ENCODE assay signal across 11 mouse cellular contexts in genomic region chr17:25911816-25912215, GRCm38 (mm10). TPM values are rescaled to one million over a fixed set of nuclear protein-coding genes. Genes with fewer than 3 reads are reported as not detected.
A peak's percentile ranks its signal among the peaks of the same experiment; 100 is the strongest.
DNase-seq lines count a peak whose midpoint lies in the region; ATAC-seq and TF ChIP-seq lines count a peak whose summit lies in the region.
"Had no signal": no experiment of that assay in that cellular context is flagged by ENCODE, and none has a peak within 500 bp of the region (broad histone marks: within the 10 kb centered on the region; RNA-seq: fewer than 3 reads in every experiment).

No protein-coding gene starts in this region.

- no peak for TF ChIP-seq POLR2A in lung, adult 2 months (IDR thresholded peaks at IDR 0.05; ENCODE audit: borderline replicate concordance, extremely low read depth, low read depth, low read length)

- ATAC-seq in frontal cortex, adult (ENCODE audit: low TSS enrichment), result no peak
- no peak for ATAC-seq in hindbrain, embryonic 14.5 days (ENCODE audit: low FRiP score)
- ATAC-seq: forebrain, embryonic 13.5 days had no signal

- WGBS in heart, embryonic 10.5 days, result 86% methylated on average over 4 of the region's 4 CpGs
- WGBS in lung, adult 2 months, result 68% methylated on average over 4 of the region's 4 CpGs
- WGBS in hindbrain, embryonic 14.5 days, result 96% methylated on average over 4 of the region's 4 CpGs

- H3K4me2 ChIP-seq in hindbrain, embryonic 14.5 days (replicated peaks), result no peak overlapping the region
- H3K4me2 ChIP-seq: forebrain, embryonic 13.5 days; hindbrain, embryonic 15.5 days; limb, embryonic 13.5 days had no signal

- no peak overlapping the region for H3K4me3 ChIP-seq in heart, embryonic 10.5 days
- H3K4me3 ChIP-seq in lung, adult 2 months (replicated peaks; ENCODE audit: extremely low read depth, low read depth, low read length), result no peak overlapping the region
- H3K4me3 ChIP-seq in hindbrain, embryonic 14.5 days (replicated peaks; ENCODE audit: low read length), result no peak overlapping the region
- H3K4me3 ChIP-seq: forebrain, embryonic 13.5 days; hindbrain, embryonic 15.5 days; limb, embryonic 13.5 days had no signal

- TF ChIP-seq CTCF in lung, adult 2 months (IDR thresholded peaks at IDR 0.05; ENCODE audit: insufficient read depth, low read length), result no peak

- no peaks in the 10 kb centered on the region for H3K27me3 ChIP-seq in heart, embryonic 10.5 days (ENCODE audit: insufficient read depth, poor library complexity, severe bottlenecking)
- no peaks in the 10 kb centered on the region for H3K27me3 ChIP-seq in hindbrain, embryonic 14.5 days (ENCODE audit: control insufficient read depth, insufficient read depth, low read length)
- H3K27me3 ChIP-seq: forebrain, embryonic 13.5 days; hindbrain, embryonic 15.5 days; limb, embryonic 13.5 days had no signal

- peaks cover 8% of the 10 kb centered on the region for H3K36me3 ChIP-seq in heart, embryonic 10.5 days
- H3K36me3 ChIP-seq in hindbrain, embryonic 14.5 days (replicated peaks; ENCODE audit: control insufficient read depth, insufficient read depth), result no peaks in the 10 kb centered on the region
- H3K36me3 ChIP-seq: hindbrain, embryonic 15.5 days had no signal

- no peak overlapping the region for H3K9ac ChIP-seq in hindbrain, embryonic 14.5 days
- H3K9ac ChIP-seq: forebrain, embryonic 13.5 days; hindbrain, embryonic 15.5 days; limb, embryonic 13.5 days had no signal

- no peaks in the 10 kb centered on the region for H3K9me3 ChIP-seq in heart, embryonic 10.5 days
- H3K9me3 ChIP-seq in hindbrain, embryonic 14.5 days (ENCODE audit: control insufficient read depth, low read length), result no peaks in the 10 kb centered on the region
- H3K9me3 ChIP-seq: forebrain, embryonic 13.5 days; hindbrain, embryonic 15.5 days; limb, embryonic 13.5 days had no signal

- no peak overlapping the region for H3K27ac ChIP-seq in heart, embryonic 10.5 days
- no peak overlapping the region for H3K27ac ChIP-seq in hindbrain, embryonic 14.5 days
- H3K27ac ChIP-seq: forebrain, embryonic 13.5 days; hindbrain, embryonic 15.5 days; limb, embryonic 13.5 days had no signal

- peak; percentile 57 for DNase-seq in heart, adult 8-10 months (ENCODE audit: low spot score)
- DNase-seq in heart, embryonic 10.5 days (ENCODE audit: low spot score), result no peak
- peak; percentile 49 for DNase-seq in MN1 (ENCODE audit: low spot score)
- peak; percentile 71 for DNase-seq in cerebellum, adult 8-10 months
- peak; percentile 28 for DNase-seq in lung, adult 2 months
- DNase-seq in hindbrain, embryonic 14.5 days (ENCODE audit: low spot score), result no peak
- DNase-seq in frontal cortex, postnatal 36 days (ENCODE audit: low spot score in 2 of 2), result no peak

- peaks cover 25% of the 10 kb centered on the region for H3K4me1 ChIP-seq in heart, embryonic 10.5 days
- H3K4me1 ChIP-seq in lung, adult 2 months (ENCODE audit: control insufficient read depth, insufficient read depth, low read length), result peaks cover 20% of the 10 kb centered on the region
- H3K4me1 ChIP-seq in hindbrain, embryonic 14.5 days (replicated peaks; ENCODE audit: control insufficient read depth, insufficient read depth, low read length), result no peaks in the 10 kb centered on the region
- H3K4me1 ChIP-seq: limb, embryonic 13.5 days had no signal

RNA-seq across cellular contexts. Expression of gene Rab40c, which starts 7.7 kb away (rescaled TPM):
- 10 to 100 TPM; 17.3 to 20.1 (median 17.7) TPM for total RNA-seq in heart, adult 8-10 months (2022)
- 22.2 and 24.4 TPM in 2 replicates for polyA plus RNA-seq in heart, embryonic 10.5 days (2016; fragmentation: Nextera tagmentation; extraction: Ambion mirVana)
- polyA plus RNA-seq in lung, adult 2 months (2012; rRNA removed), result 40.2 and 62.6 TPM in 2 replicates
- 28.1 and 29.8 TPM in 2 replicates for polyA plus RNA-seq in hindbrain, embryonic 14.5 days (2014; fragmentation: Nextera tagmentation; extraction: Ambion mirVana)

RNA-seq across cellular contexts. Expression of gene Wfikkn1, which starts 31.2 kb away (rescaled TPM):
- under 1 TPM; 0.44 to 0.57 (median 0.51) TPM for total RNA-seq in heart, adult 8-10 months (2022)
- polyA plus RNA-seq in heart, embryonic 10.5 days (2016; fragmentation: Nextera tagmentation; extraction: Ambion mirVana), result 0.96 and 3.8 TPM in 2 replicates
- 1.0 and 1.4 TPM in 2 replicates for polyA plus RNA-seq in lung, adult 2 months (2012; rRNA removed)
- polyA plus RNA-seq in hindbrain, embryonic 14.5 days (2014; fragmentation: Nextera tagmentation; extraction: Ambion mirVana), result 0.63 and 0.71 TPM in 2 replicates

RNA-seq across cellular contexts. Expression of gene Pigq, which starts 32.9 kb away (rescaled TPM):
- total RNA-seq in heart, adult 8-10 months (2022), result 10 to 100 TPM; 37.3 to 48.3 (median 47.8) TPM
- polyA plus RNA-seq in heart, embryonic 10.5 days (2016; fragmentation: Nextera tagmentation; extraction: Ambion mirVana), result 71.8 and 90.0 TPM in 2 replicates
- 107 and 131 TPM in 2 replicates for polyA plus RNA-seq in lung, adult 2 months (2012; rRNA removed)
- polyA plus RNA-seq in hindbrain, embryonic 14.5 days (2014; fragmentation: Nextera tagmentation; extraction: Ambion mirVana), result 64.2 and 74.2 TPM in 2 replicates

RNA-seq across cellular contexts. Expression of gene Nhlrc4, which starts 32.9 kb away (rescaled TPM):
- under 1 TPM in 1 of 4 experiments, not detected in 3; 0.41 TPM for total RNA-seq in heart, adult 8-10 months (2022)
- 0.15 and 0.85 TPM in 2 replicates for polyA plus RNA-seq in heart, embryonic 10.5 days (2016; fragmentation: Nextera tagmentation; extraction: Ambion mirVana)
- polyA plus RNA-seq in lung, adult 2 months (2012; rRNA removed), result 24.4 and 37.5 TPM in 2 replicates
- 0.13 TPM in 1 of 2 replicates, not detected in the other for polyA plus RNA-seq in hindbrain, embryonic 14.5 days (2014; fragmentation: Nextera tagmentation; extraction: Ambion mirVana)
- polyA plus RNA-seq: forebrain, embryonic 13.5 days; limb, embryonic 13.5 days had no signal

RNA-seq across cellular contexts. Expression of gene Mettl26, which starts 36.9 kb away (rescaled TPM):
- total RNA-seq in heart, adult 8-10 months (2022), result 10 to 100 TPM; 13.6 to 16.8 (median 14.5) TPM
- 46.7 and 55.4 TPM in 2 replicates for polyA plus RNA-seq in heart, embryonic 10.5 days (2016; fragmentation: Nextera tagmentation; extraction: Ambion mirVana)
- polyA plus RNA-seq in lung, adult 2 months (2012; rRNA removed), result 78.1 and 103 TPM in 2 replicates
- polyA plus RNA-seq in hindbrain, embryonic 14.5 days (2014; fragmentation: Nextera tagmentation; extraction: Ambion mirVana), result 58.5 and 67.3 TPM in 2 replicates

Comparison
In these comparisons a context has a peak if more than half of its experiments do, and no peak if none do; other contexts are left out.
1. DNase-seq: peak in heart, adult 8-10 months (single experiment), MN1 (single experiment), cerebellum, adult 8-10 months (single experiment) and lung, adult 2 months (single experiment); none in heart, embryonic 10.5 days (single experiment), hindbrain, embryonic 14.5 days (single experiment) and frontal cortex, postnatal 36 days (0 of 2).